Comparison of ENCODE assay signal across 7 mouse cellular contexts in the genomic region with DNA sequence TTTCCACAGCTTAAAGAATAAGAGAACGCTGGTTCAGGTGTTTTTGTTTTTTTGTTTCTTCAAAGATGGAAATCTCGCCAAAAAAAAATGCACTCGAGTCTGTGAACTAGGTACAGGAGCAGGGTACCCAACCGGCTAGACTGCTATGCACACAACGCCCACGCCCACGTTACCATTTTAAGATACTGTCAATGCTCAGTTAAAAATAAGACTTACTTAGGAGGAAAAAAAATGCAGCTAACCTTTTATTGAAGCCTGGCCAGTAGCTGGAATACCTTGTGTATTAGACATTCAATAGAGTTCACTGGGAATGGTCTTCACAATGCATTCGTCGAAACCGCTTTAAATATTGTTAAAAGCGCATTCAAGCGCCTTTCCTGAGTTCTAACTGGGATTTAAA. TPM values are rescaled to one million over a fixed set of nuclear protein-coding genes. Genes with fewer than 3 reads are reported as not detected.
DNase-seq lines count a peak whose midpoint lies in the region; ATAC-seq lines count a peak whose summit lies in the region.

No protein-coding gene starts in this region.

- intact Hi-C loops in left cerebral cortex, postnatal 25 days (cut with DNase I) = loop anchor here (2.0 to 10.0 kb wide), 4 partner anchors 179 to 453 kb away; no protein-coding TSS in a partner anchor

- ATAC-seq in lung, embryonic 16.5 days (ENCODE audit: low read depth) = no peak
- no peak for ATAC-seq in forebrain, embryonic 13.5 days

- H3K36me3 ChIP-seq in lung, embryonic 16.5 days (ENCODE audit: control insufficient read depth, insufficient read depth, low read length) = no peaks in the 10 kb centered on the region
- peaks cover 41% of the 10 kb centered on the region for H3K36me3 ChIP-seq in forebrain, embryonic 13.5 days (ENCODE audit: poor library complexity, severe bottlenecking)

- DNase-seq in lung, postnatal 4 days = no peak
- peak; percentile 45 to 62 for DNase-seq in left cerebral cortex, postnatal 25 days (ENCODE audit: low spot score in 2 of 2)
- DNase-seq in right cerebral cortex, postnatal 4 days = peak; percentile 29
- no peak for DNase-seq in ovary, postnatal 10 days (ENCODE audit: low spot score)
- no peak for DNase-seq in urinary bladder, postnatal 10 days (ENCODE audit: low spot score)

- H3K9ac ChIP-seq in lung, embryonic 16.5 days (ENCODE audit: low read length) = no peak overlapping the region
- peak overlapping the region; percentile 100 for H3K9ac ChIP-seq in forebrain, embryonic 13.5 days

- no peak overlapping the region for H3K27ac ChIP-seq in lung, embryonic 16.5 days (ENCODE audit: low read length)
- H3K27ac ChIP-seq in forebrain, embryonic 13.5 days = peak overlapping the region; percentile 98

- H3K4me3 ChIP-seq in lung, embryonic 16.5 days (ENCODE audit: low read length) = peak overlapping the region; percentile 75
- H3K4me3 ChIP-seq in forebrain, embryonic 13.5 days = peak overlapping the region; percentile 100

- H3K4me1 ChIP-seq in lung, embryonic 16.5 days (replicated peaks; ENCODE audit: control insufficient read depth, insufficient read depth, low read length) = peaks cover 7% of the 10 kb centered on the region; the same call in 1 of the 2 replicates
- H3K4me1 ChIP-seq in forebrain, embryonic 13.5 days = peaks cover 27% of the 10 kb centered on the region

- peak overlapping the region; percentile 89 for H3K4me2 ChIP-seq in lung, embryonic 16.5 days (ENCODE audit: low read depth, low read length)
- H3K4me2 ChIP-seq in forebrain, embryonic 13.5 days = peak overlapping the region; percentile 85

- no peaks in the 10 kb centered on the region for H3K27me3 ChIP-seq in lung, embryonic 16.5 days (ENCODE audit: control insufficient read depth, insufficient read depth, low read depth, low read length)
- no peaks in the 10 kb centered on the region for H3K27me3 ChIP-seq in forebrain, embryonic 13.5 days

- H3K9me3 ChIP-seq in lung, embryonic 16.5 days (ENCODE audit: control insufficient read depth, low read length) = no peaks in the 10 kb centered on the region
- H3K9me3 ChIP-seq in forebrain, embryonic 13.5 days (replicated peaks) = no peaks in the 10 kb centered on the region

- 10% methylated on average over 12 of the region's 12 CpGs for WGBS in lung, embryonic 16.5 days
- under 1% methylated on average over 12 of the region's 12 CpGs for WGBS in forebrain, embryonic 13.5 days

RNA-seq across cellular contexts. Expression of a gene that starts 4.3 kb away (rescaled TPM):
- 25.4 and 29.0 TPM in 2 replicates for polyA plus RNA-seq in lung, embryonic 16.5 days (2015; fragmentation: Nextera tagmentation; extraction: Ambion mirVana)
- polyA plus RNA-seq in forebrain, embryonic 13.5 days (2015; fragmentation: Nextera tagmentation; extraction: Ambion mirVana) = 852 and 970 TPM in 2 replicates
- 10 to 100 TPM; 17.3 to 17.4 TPM for total RNA-seq in left cerebral cortex, postnatal 25 days (2021)

Comparison
In these comparisons a context has a peak if more than half of its experiments do, and no peak if none do; other contexts are left out.
1. DNase-seq: peak in left cerebral cortex, postnatal 25 days (2 of 2) and right cerebral cortex, postnatal 4 days (single experiment); none in lung, postnatal 4 days (0 of 2), ovary, postnatal 10 days (single experiment) and urinary bladder, postnatal 10 days (single experiment).
2. RNA of a gene that starts 4.3 kb away (polyA plus RNA-seq): 852 to 970 TPM in forebrain, embryonic 13.5 days; 25.4 to 29.0 TPM in lung, embryonic 16.5 days; every median in the first group is over 10 times any median in the second.